Mouse (Mus musculus) brain, adult 2 months (tissue): ENCODE measurements around the gene Kras.

ENCODE experiments used
- DNase-seq: peaks from one replicate; pipeline ENCODE4 v3.0.0; 2011; ENCODE audit warnings: low read depth, low spot score

Gene Kras

GRCm38 (mm10) chr6:145250185-145250791 is at the start of gene Kras:
Gene Kras (minus strand): TSS chr6:145250239.
- peak; percentile 97 for DNase-seq

GRCm38 (mm10) chr6:145297626-145298025 is 47.6 kb upstream of the Kras start:
- DNase-seq = no peak

GRCm38 (mm10) chr6:145296979-145297378 is 46.9 kb upstream of the Kras start:
- DNase-seq = no peak

GRCm38 (mm10) chr6:145295171-145295570 is 45.1 kb upstream of the Kras start:
- DNase-seq = no peak

- DNase-seq = no peak
Measured at GRCm38 (mm10) chr6:145293156-145293555, 43.1 kb upstream of the Kras start.

- DNase-seq = no peak
Measured at GRCm38 (mm10) chr6:145291383-145292289, 41.6 kb upstream of the Kras start.

GRCm38 (mm10) chr6:145285656-145286055 is 35.6 kb upstream of the Kras start:
- no peak for DNase-seq

GRCm38 (mm10) chr6:145284286-145284685 is 34.2 kb upstream of the Kras start:
- no peak for DNase-seq

GRCm38 (mm10) chr6:145277138-145277763 is 27.2 kb upstream of the Kras start:
- no peak for DNase-seq

- DNase-seq = peak; percentile 75
Measured at GRCm38 (mm10) chr6:145276265-145276780, 26.3 kb upstream of the Kras start.

- DNase-seq = no peak
Measured at GRCm38 (mm10) chr6:145275586-145276219, 25.7 kb upstream of the Kras start.

- peak; percentile 10 for DNase-seq
Measured at GRCm38 (mm10) chr6:145273971-145274620, 24.1 kb upstream of the Kras start.

- DNase-seq = no peak
Measured at GRCm38 (mm10) chr6:145272142-145272937, 22.3 kb upstream of the Kras start.

GRCm38 (mm10) chr6:145269313-145269845 is 19.3 kb upstream of the Kras start:
- DNase-seq = no peak

GRCm38 (mm10) chr6:145267692-145268091 is 17.7 kb upstream of the Kras start:
- DNase-seq = peak; percentile 14

- DNase-seq = no peak
Measured at GRCm38 (mm10) chr6:145262314-145262713, 12.3 kb upstream of the Kras start.

GRCm38 (mm10) chr6:145256701-145257073 is 6.6 kb upstream of the Kras start:
- DNase-seq = no peak

GRCm38 (mm10) chr6:145255952-145256700 is 6.1 kb upstream of the Kras start:
- DNase-seq = no peak

GRCm38 (mm10) chr6:145250820-145251219 is 781 bp upstream of the Kras start:
- DNase-seq = peak; percentile 67
